Mouse (Mus musculus) cerebellum, postnatal 25 days (tissue): Measurements from ENCODE around the gene Ror2.

Experiments
- DNase-seq, 2 experiments: peaks; one replicate each; pipeline ENCODE4 v3.0.0; 2021; ENCODE audit warnings: mixed read lengths in 2 of 2

Gene Ror2

GRCm38 (mm10) chr13:53192286-53192685, 93.6 kb downstream of the Ror2 start:
- DNase-seq = no peak

DNA sequence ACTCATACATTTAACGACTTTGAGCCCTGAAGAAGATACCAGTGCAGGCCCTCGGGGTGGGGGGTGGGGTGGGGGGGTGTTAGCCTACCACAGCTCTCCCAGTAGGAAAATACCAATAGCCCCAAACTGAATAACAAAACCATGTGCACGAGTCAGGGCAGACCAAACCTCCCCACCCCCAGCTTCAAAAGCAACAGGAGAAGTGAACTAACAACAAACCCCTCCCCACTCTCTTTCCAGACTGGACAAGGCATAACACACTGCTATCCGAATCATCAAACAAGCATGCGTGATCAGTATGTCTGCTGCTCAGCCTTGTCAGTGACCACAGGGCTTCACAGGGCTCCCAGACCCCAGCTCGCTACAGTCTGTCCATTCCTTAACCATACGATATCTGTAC, 94.3 kb downstream of the Ror2 start:
- no peak for DNase-seq

- DNase-seq = no peak
Observed at GRCm38 (mm10) chr13:53188935-53189334, 97.0 kb downstream of the Ror2 start.

DNA sequence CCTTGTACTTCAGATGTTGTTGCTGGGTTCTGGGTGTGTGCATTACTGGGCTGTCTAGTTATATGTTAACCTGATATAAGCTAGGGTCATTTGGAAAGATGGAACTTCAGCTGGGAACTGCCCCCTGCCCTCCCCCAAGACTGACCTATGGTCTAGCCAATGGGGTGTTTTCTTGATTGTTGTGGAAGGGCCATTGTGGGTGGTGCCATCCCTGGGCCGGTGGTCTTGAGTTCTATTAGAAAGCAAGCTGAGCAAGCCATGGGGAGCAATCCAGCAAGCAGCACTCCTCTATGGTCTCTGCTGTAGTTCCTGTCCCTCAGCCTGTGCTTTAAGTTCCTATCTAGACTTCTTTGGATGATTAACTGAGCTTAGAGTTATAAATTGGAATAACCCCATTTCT, 101.1 kb downstream of the Ror2 start:
- DNase-seq = no peak

GRCm38 (mm10) chr13:53184149-53184548, 101.8 kb downstream of the Ror2 start:
- DNase-seq = no peak

GRCm38 (mm10) chr13:53183161-53183577, 102.8 kb downstream of the Ror2 start:
- DNase-seq = no peak

DNA sequence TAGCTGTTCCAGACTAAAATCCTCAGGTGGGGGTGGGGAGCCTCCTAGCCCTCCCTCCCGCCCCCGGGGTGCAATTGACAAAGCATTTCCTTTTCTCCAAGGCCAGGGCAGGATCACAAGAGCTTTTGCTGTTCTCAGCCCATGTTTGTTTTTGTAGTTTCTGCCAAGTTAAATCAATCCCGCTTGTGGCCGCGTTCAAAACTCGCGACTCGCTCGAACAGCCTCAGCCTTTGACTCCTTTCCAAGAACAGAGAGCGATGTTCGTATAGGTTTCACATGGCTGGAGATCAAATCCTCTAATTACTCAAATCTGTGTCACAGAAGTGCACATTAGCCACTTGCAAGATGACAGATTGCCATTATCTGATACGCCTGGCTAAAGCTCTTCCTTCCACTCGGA, 107.3 kb downstream of the Ror2 start:
- DNase-seq = no peak

- DNase-seq = no peak
Observed at GRCm38 (mm10) chr13:53178171-53178570, 107.8 kb downstream of the Ror2 start.

- no peak for DNase-seq
Observed at GRCm38 (mm10) chr13:53177424-53177718, 108.6 kb downstream of the Ror2 start.

GRCm38 (mm10) chr13:53176695-53177423, 109.1 kb downstream of the Ror2 start:
- no peak for DNase-seq

DNA sequence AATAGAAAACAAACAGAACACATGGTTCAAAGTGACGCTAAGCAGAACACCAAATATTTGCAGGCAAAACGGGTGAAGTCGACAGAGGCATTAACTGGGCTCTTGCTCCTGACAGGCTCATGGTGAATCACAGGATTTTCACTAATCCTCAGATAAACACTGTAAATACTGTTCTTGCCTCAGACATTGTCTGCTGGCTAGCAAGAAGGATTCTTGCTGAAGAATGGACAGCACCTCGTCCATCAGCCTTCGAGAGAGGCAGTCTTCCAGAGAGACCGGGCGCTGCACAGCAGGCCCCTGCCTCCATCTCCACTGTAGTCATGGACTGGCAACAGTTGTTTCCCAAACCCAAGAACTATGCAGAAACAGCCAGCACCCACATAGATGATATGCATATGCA, 110.9 kb downstream of the Ror2 start:
- DNase-seq = no peak

DNA sequence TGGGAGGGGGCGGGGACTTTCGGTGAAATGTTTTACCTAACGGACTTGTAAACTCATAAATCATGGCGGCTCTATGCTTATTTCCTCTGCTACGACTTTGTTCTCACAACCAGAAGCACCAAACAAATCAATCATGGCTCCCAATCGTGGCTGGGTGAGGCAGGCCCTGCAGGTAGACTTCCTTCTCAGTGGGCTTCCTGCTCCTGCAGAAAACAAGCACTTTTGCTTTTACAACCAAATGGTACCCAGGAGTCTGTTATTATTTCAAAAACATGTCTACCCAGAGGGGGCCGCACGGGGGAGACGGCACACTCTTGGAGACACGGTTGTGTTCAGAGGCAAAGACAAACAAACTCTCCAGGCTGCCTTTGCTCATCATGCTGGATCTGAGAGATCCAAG, 122.3 kb downstream of the Ror2 start:
- no peak for DNase-seq

DNA sequence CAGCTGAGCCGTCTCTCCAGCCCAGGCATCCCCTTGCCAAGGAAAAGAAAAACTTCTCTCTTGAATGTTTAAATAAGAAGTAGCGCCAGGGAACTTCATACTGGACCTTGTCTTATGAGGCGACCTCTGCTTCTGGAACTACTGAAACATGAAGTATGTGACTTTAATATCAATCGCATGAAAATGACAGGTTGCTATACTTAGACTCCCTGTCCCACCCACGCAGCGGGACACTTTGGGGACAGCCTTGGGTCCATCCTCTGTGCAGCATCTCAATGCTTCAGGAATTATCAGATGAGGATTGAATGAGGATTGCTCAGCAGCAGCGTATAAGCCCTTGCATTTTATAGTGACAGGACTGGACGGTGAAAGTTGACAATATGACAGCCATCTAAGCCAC, 122.9 kb downstream of the Ror2 start:
- no peak for DNase-seq

- DNase-seq = no peak
Observed at GRCm38 (mm10) chr13:53159501-53159900, 126.4 kb downstream of the Ror2 start.

DNA sequence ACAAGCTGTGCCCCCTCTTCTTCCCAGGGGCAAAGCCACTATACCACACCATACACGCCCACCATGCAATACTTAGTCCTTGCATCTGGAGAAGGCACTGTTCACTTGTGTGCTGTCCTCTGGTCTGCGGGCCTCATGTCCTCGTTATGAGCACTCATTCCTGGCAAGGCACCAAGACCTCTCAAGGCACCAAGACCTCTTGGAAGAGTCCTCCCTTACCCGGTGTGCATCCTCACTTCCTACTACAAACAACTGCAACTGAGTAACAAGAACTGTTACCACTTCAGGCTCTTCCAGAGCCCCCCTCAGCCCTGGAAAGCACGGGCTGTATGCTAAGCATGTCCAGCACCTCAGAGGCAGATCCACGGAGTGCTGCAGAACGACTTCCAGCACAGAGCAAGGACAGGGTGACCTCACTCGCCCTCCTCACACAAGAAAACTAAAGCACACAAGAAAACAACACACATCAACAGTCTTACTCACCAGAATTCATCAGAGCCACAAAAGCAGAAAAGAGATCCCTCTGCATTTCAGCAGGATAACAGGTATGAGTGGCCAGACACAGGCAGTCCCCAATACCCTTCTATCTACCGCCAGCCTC, 127.4 kb downstream of the Ror2 start:
- DNase-seq = no peak

- no peak for DNase-seq
Observed at GRCm38 (mm10) chr13:53156911-53157310, 129.0 kb downstream of the Ror2 start.

GRCm38 (mm10) chr13:53156282-53156681, 129.6 kb downstream of the Ror2 start:
- no peak for DNase-seq

- DNase-seq = peak; percentile 33 to 57
Observed at GRCm38 (mm10) chr13:53145511-53145910, 140.4 kb downstream of the Ror2 start.

- no peak for DNase-seq
Observed at GRCm38 (mm10) chr13:53143076-53143475, 142.8 kb downstream of the Ror2 start.

GRCm38 (mm10) chr13:53142268-53142667, 143.7 kb downstream of the Ror2 start:
- peak; percentile 51 to 64 for DNase-seq

GRCm38 (mm10) chr13:53140298-53140697, 145.6 kb downstream of the Ror2 start:
- no peak for DNase-seq

DNA sequence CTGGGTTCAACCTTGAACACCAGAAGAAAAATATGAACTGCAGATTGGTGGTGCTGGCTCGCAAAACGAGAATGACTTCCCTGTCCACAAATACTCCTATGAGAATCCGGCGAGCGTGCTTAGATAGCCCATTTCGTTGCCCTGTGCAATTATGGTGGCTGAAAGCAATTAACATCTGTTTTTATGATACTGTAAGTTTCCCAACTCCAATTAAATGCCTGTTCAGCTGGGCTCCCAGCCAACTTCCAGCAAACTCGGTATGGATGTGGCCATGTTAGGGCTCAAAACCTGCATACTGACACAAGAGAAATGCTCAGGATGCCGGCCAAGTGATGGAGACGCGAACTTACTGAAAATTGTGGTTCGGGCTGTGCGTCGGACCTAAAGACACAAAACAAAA, 155.4 kb downstream of the Ror2 start:
- no peak for DNase-seq

DNA sequence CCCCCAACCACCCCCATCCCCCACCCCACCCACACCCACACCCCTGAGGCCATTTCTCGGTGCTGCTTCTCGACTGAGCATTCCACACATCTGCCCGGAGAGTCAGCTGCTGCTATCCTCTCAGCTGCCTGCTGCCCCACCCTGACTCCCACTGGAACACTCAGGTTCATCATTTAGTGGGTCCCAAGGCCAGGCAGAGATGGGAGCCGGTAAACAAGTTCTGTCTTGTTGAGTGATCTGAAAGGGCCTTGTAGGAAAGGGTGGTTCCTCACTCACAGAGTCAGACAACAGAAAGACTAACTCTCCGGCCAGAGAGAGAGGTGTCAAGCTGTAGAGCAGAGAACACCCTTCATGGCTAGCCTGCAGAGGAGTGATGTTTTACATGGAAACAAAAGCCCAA, 155.9 kb downstream of the Ror2 start:
- DNase-seq = no peak

GRCm38 (mm10) chr13:53125627-53126026, 160.3 kb downstream of the Ror2 start:
- no peak for DNase-seq

DNA sequence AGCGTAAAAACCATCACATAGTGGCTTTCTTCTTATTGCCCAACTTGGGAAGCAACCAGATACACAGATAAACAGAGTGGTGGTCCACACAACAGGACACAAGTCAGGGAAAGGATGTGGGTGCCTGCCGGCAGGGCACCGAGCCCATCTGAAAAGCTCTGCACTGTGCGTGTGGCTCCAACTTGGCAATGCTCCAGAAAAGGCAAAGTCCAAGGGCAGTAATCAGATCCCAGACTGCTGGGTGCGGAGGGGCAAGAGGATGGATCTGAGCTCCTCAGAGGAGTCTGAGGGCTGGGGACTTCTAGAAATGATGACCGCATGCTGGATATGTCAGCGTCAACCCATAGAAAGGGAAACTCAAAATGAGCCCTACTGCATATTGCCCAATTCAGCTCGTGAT, 163.8 kb downstream of the Ror2 start:
- no peak for DNase-seq
